Mouse (Mus musculus): ENCODE measurements around the gene Elmod2. TPM values are rescaled to one million over a fixed set of nuclear protein-coding genes. Genes with fewer than 3 reads are reported as not detected.
"Not testable (repeated sequence)": the region's sequence is repeated elsewhere in the genome, so short reads cannot be mapped to it uniquely, and the experiment has no call there.

Elmod2 gene
- polyA plus RNA-seq, 1 experiment from 2014 or later = 8.8 TPM

GRCm38 (mm10) chr8:83327889-83328288 lies 4.4 kb downstream of the Elmod2 start:
- in situ Hi-C loops (cut with MboI; ENCODE audit: low pct_unique_long_range_greater_than_20kb) = no loop called here
- no peaks in the 10 kb centered on the region for H3K27me3 ChIP-seq
- CTCF ChIA-PET = no interaction called here
- POLR2A ChIA-PET = no interaction called here
- DNase-seq (ENCODE audit: low read depth, low spot score) (no peak), ATAC-seq (no peak)
- TF ChIP-seq CTCF (IDR thresholded peaks at IDR 0.05) = no peak

GRCm38 (mm10) chr8:83323056-83323455 lies 9.2 kb downstream of the Elmod2 start:
- DNase-seq (ENCODE audit: low read depth, low spot score) = no peak
- ATAC-seq = no peak
- no peak for TF ChIP-seq CTCF (IDR thresholded peaks at IDR 0.05)
- ChIA-PET POLR2A (no interaction called here), CTCF (interaction anchor here (1.3 to 1.5 kb wide), 3 partner anchors 9 to 63 kb away, joined by 4 read pairs; no protein-coding TSS in a partner anchor)
- in situ Hi-C loops (cut with MboI; ENCODE audit: low pct_unique_long_range_greater_than_20kb) = no loop called here
- no peaks in the 10 kb centered on the region for H3K27me3 ChIP-seq

GRCm38 (mm10) chr8:83322374-83322773 lies 9.9 kb downstream of the Elmod2 start:
- CTCF ChIA-PET = interaction anchor here (1.3 to 1.5 kb wide), 2 partner anchors 9 to 20 kb away, joined by 4 read pairs; no protein-coding TSS in a partner anchor

GRCm38 (mm10) chr8:83320543-83320942 lies 11.7 kb downstream of the Elmod2 start:
- ChIA-PET POLR2A (no interaction called here), CTCF (no interaction called here)
- no peak for DNase-seq (ENCODE audit: low read depth, low spot score)
- ATAC-seq = no peak
- no peak for TF ChIP-seq CTCF (IDR thresholded peaks at IDR 0.05)
- H3K27me3 ChIP-seq = no peaks in the 10 kb centered on the region
- in situ Hi-C loops (cut with MboI; ENCODE audit: low pct_unique_long_range_greater_than_20kb) = no loop called here

More at GRCm38 (mm10) chr8:83322374-83322773, 9.9 kb downstream of the Elmod2 start:
- in situ Hi-C loops (cut with MboI; ENCODE audit: low pct_unique_long_range_greater_than_20kb) = no loop called here
- TF ChIP-seq CTCF (IDR thresholded peaks at IDR 0.05) = no peak
- no peak for ATAC-seq
- POLR2A ChIA-PET = no interaction called here
- no peaks in the 10 kb centered on the region for H3K27me3 ChIP-seq
- DNase-seq (ENCODE audit: low read depth, low spot score) = no peak

GRCm38 (mm10) chr8:83315691-83316090 lies 16.6 kb downstream of the Elmod2 start:
- DNase-seq (ENCODE audit: low read depth, low spot score) (no peak), ATAC-seq (no peak)
- in situ Hi-C loops (cut with MboI; ENCODE audit: low pct_unique_long_range_greater_than_20kb) = no loop called here
- TF ChIP-seq CTCF (IDR thresholded peaks at IDR 0.05) = no peak
- CTCF ChIA-PET = interaction anchor here (1.3 kb wide), 1 partner anchor 38 kb away, joined by 3 read pairs; no protein-coding TSS in a partner anchor
- H3K27me3 ChIP-seq = no peaks in the 10 kb centered on the region
- POLR2A ChIA-PET = no interaction called here

- POLR2A ChIA-PET; CTCF ChIA-PET; in situ Hi-C loops (cut with MboI; ENCODE audit: low pct_unique_long_range_greater_than_20kb); DNase-seq (ENCODE audit: low read depth, low spot score); ATAC-seq; H3K27me3 ChIP-seq: not testable (repeated sequence)
Measured at GRCm38 (mm10) chr8:83315084-83315483, 17.2 kb downstream of the Elmod2 start.

GRCm38 (mm10) chr8:83309836-83310235 lies 22.4 kb downstream of the Elmod2 start:
- TF ChIP-seq CTCF (IDR thresholded peaks at IDR 0.05) = no peak
- ChIA-PET POLR2A (no interaction called here), CTCF (interaction anchor here (1.6 kb wide), 1 partner anchor 14 kb away, joined by 4 read pairs; no protein-coding TSS in a partner anchor)
- in situ Hi-C loops (cut with MboI; ENCODE audit: low pct_unique_long_range_greater_than_20kb) = no loop called here
- ATAC-seq (no peak), DNase-seq (ENCODE audit: low read depth, low spot score) (no peak)
- no peaks in the 10 kb centered on the region for H3K27me3 ChIP-seq

- in situ Hi-C loops (cut with MboI; ENCODE audit: low pct_unique_long_range_greater_than_20kb) = loop anchor here (5.0 kb wide), 1 partner anchor 37 kb away; no protein-coding TSS in a partner anchor
- ATAC-seq (no peak), DNase-seq (ENCODE audit: low read depth, low spot score) (no peak)
- peaks cover 5% of the 10 kb centered on the region for H3K27me3 ChIP-seq
- TF ChIP-seq CTCF (IDR thresholded peaks at IDR 0.05) = no peak
- CTCF ChIA-PET = no interaction called here
- POLR2A ChIA-PET = no interaction called here
Measured at GRCm38 (mm10) chr8:83304946-83305345, 27.3 kb downstream of the Elmod2 start.

GRCm38 (mm10) chr8:83300135-83300534 lies 32.2 kb downstream of the Elmod2 start:
- CTCF ChIA-PET = no interaction called here
- H3K27me3 ChIP-seq = peaks cover 5% of the 10 kb centered on the region
- in situ Hi-C loops (cut with MboI; ENCODE audit: low pct_unique_long_range_greater_than_20kb) = loop anchor here (5.0 kb wide), 1 partner anchor 42 kb away; no protein-coding TSS in a partner anchor
- ATAC-seq (no peak), DNase-seq (ENCODE audit: low read depth, low spot score) (no peak)
- POLR2A ChIA-PET = no interaction called here
- peak; percentile 52 for TF ChIP-seq CTCF (IDR thresholded peaks at IDR 0.05)

- CTCF ChIA-PET = no interaction called here
- no peak for DNase-seq (ENCODE audit: low read depth, low spot score)
- no peak for ATAC-seq
- peaks cover 5% of the 10 kb centered on the region for H3K27me3 ChIP-seq
- in situ Hi-C loops (cut with MboI; ENCODE audit: low pct_unique_long_range_greater_than_20kb) = no loop called here
- POLR2A ChIA-PET = interaction anchor here (1.6 kb wide), 1 partner anchor 12 kb away, joined by 3 read pairs; no protein-coding TSS in a partner anchor
- no peak for TF ChIP-seq CTCF (IDR thresholded peaks at IDR 0.05)
Measured at GRCm38 (mm10) chr8:83297375-83297774, 34.9 kb downstream of the Elmod2 start.

GRCm38 (mm10) chr8:83290176-83290575 lies 42.1 kb downstream of the Elmod2 start, which contains the start of gene Ucp1:
TSS of gene Ucp1 (plus strand) at chr8:83290352.
- in situ Hi-C loops (cut with MboI; ENCODE audit: low pct_unique_long_range_greater_than_20kb) = no loop called here
- peaks cover 9% of the 10 kb centered on the region for H3K27me3 ChIP-seq
- ChIA-PET POLR2A (no interaction called here), CTCF (no interaction called here)
- TF ChIP-seq CTCF (IDR thresholded peaks at IDR 0.05) = no peak
- no peak for ATAC-seq
- DNase-seq (ENCODE audit: low read depth, low spot score) = no peak

- CTCF ChIA-PET = interaction anchor here (1.2 kb wide), 1 partner anchor 15 kb away, joined by 3 read pairs; no protein-coding TSS in a partner anchor
- H3K27me3 ChIP-seq = peaks cover 4% of the 10 kb centered on the region
- DNase-seq (ENCODE audit: low read depth, low spot score) = no peak
- ATAC-seq = no peak
- in situ Hi-C loops (cut with MboI; ENCODE audit: low pct_unique_long_range_greater_than_20kb) = no loop called here
- POLR2A ChIA-PET = interaction anchor here (1.4 kb wide), 1 partner anchor 12 kb away, joined by 3 read pairs; no protein-coding TSS in a partner anchor
- TF ChIP-seq CTCF (IDR thresholded peaks at IDR 0.05) = no peak
Measured at GRCm38 (mm10) chr8:83285391-83285790, 46.9 kb downstream of the Elmod2 start.

Data from Patski (cell line).